Mouse (Mus musculus) stomach, postnatal 0 days (tissue): ENCODE measurements around the gene Skp1a. TPM values are rescaled to one million over a fixed set of nuclear protein-coding genes. Genes with fewer than 3 reads are reported as not detected.

Experiments used
- ATAC-seq: fragments of 200-750 bp; cut with Nextera tagmentation; 2 replicates; pipeline ENCODE4 v1.8.0; 2017; ENCODE audit not compliant: low FRiP score, low TSS enrichment
- DNase-seq: peaks from one replicate; pipeline ENCODE4 v3.0.0-alpha.2; 2016; ENCODE audit warnings: low spot score
- H3K27ac ChIP-seq: fragments of 300-500 bp; sonication (generic); replicated peaks from 2 replicates; pipeline ENCODE4 v1.5.1; 2014; ENCODE audit warnings: mild to moderate bottlenecking, control low read depth
- H3K27me3 ChIP-seq: fragments of 300-500 bp; sonication (generic); 2 replicates; pipeline ENCODE4 v1.6.1; 2014; ENCODE audit warnings: low read length; ENCODE audit not compliant: control insufficient read depth, insufficient read depth
- H3K36me3 ChIP-seq: fragments of 300-500 bp; sonication (generic); 2 replicates; pipeline ENCODE4 v1.6.1; 2014; ENCODE audit warnings: low read length, mixed read lengths; ENCODE audit not compliant: control insufficient read depth, insufficient read depth
- H3K4me1 ChIP-seq: fragments of 300-500 bp; sonication (generic); replicated peaks from 2 replicates; pipeline ENCODE4 v1.6.1; 2014; ENCODE audit warnings: antibody characterized with exemption; ENCODE audit not compliant: control insufficient read depth, insufficient read depth
- H3K4me2 ChIP-seq: fragments of 300-500 bp; sonication (generic); replicated peaks from 2 replicates; pipeline ENCODE4 v1.6.1; 2014; ENCODE audit warnings: low read depth, mild to moderate bottlenecking, control low read depth, moderate library complexity
- H3K4me3 ChIP-seq: fragments of 300-500 bp; sonication (generic); 2 replicates; pipeline ENCODE4 v1.5.1; 2014; ENCODE audit warnings: low read depth, low read length, control low read depth
- H3K9ac ChIP-seq: fragments of 300-500 bp; sonication (generic); 2 replicates; pipeline ENCODE4 v1.6.1; 2014; ENCODE audit warnings: mild to moderate bottlenecking, low read length, control low read depth, mixed read lengths
- H3K9me3 ChIP-seq: fragments of 300-500 bp; sonication (generic); 2 replicates; pipeline ENCODE4 v1.6.1; 2016; ENCODE audit warnings: low read length; ENCODE audit not compliant: control insufficient read depth
- CTCF ChIP-seq: IDR thresholded peaks from 2 replicates; pipeline ENCODE4 v1.5.1; 2016; ENCODE audit warnings: antibody characterized with exemption, low read depth, mild to moderate bottlenecking, moderate library complexity
- EP300 ChIP-seq: optimal IDR thresholded peaks from 2 replicates; pipeline ENCODE3; 2016; ENCODE audit warnings: antibody characterized with exemption
- WGBS: fragments of 180-500 bp; shearing (Covaris S2); extraction: QIAGEN DNeasy Blood & Tissue Kit; methylation state at CpG from one replicate; pipeline ENCODE4 v1.1.7; 2014; 5-methylcytosine and 5-hydroxymethylcytosine counted together
- polyA plus RNA-seq: library from polyadenylated mRNA; unstranded; fragments of >200 nt; fragmentation: Nextera tagmentation; extraction: Ambion mirVana; gene quantifications from 2 replicates; pipeline ENCODE4 v1.2.1, GENCODE M21; 2015

The Skp1a gene
- polyA plus RNA-seq, 1 experiment from 2014 or later: 542 TPM

DNA sequence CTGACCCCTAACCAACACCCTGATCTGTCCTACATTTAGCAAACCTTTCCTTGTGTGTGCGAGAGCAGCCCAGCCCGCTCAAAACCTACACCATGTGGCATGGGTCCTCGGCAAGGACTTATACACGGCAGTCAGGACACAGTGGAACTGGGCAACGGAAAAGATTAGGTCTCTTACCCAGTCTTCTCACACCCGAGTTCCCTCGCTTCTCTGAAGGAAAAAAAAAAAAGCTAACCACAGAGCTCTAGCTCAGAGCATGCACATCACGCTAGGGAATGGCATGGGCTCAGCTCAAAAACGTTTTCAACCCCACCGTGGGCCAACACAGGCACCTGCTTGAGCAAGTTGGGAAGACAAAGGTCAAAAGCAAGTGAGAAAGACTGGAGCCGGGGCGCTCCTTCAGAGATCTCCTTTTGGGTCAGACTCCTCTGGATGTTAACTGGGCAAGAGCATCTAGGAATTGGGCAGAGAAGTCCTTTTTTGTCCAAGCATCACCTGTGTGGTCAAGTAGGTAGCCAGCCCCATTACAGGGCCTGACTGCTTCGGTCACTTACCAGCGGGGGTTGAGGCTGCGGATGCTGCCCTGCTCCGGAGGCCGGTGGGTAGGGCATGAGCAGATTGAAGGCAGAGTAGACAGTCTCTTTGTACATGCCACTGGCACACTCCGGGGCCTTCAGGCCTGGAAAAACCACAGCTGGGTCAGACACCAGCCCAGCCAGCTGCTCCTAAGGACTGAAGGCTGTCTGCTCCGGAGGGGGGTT lies 50.0 kb downstream of the Skp1a start:
- 72% methylated on average over 19 of the region's 19 CpGs for WGBS
- DNase-seq (no peak), ATAC-seq (no peak)
- no peak overlapping the region; the same call in 1 of the 2 replicates for H3K4me3 ChIP-seq
- no peak overlapping the region for H3K27ac ChIP-seq
- H3K4me1 ChIP-seq: peaks cover 2% of the 10 kb centered on the region; the same call in 1 of the 2 replicates
- H3K36me3 ChIP-seq: no peaks in the 10 kb centered on the region
- TF ChIP-seq EP300: no peak
- TF ChIP-seq CTCF: no peak
- peak overlapping the region; percentile 90 for H3K4me2 ChIP-seq
- no peaks in the 10 kb centered on the region for H3K9me3 ChIP-seq
- H3K9ac ChIP-seq: no peak overlapping the region
- H3K27me3 ChIP-seq: no peaks in the 10 kb centered on the region

DNA sequence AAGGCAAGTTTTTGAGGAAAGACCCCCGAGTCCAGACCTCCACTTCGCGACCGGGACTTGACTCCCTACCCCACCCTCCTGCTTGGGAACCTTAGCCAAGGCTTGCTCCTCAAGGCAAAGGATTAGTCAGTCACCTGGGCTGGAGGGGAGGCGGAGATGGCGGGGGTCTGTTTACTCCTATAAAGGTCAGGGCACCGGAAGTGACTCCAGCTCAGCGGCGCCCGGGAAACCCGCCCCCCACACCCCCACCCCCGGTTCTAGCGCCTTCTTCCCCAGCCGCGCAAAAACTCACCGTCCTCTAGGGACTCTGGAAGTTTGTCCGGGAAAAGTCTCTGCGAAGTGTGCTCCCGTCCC lies 50.6 kb downstream of the Skp1a start:
- no peak for DNase-seq

DNA sequence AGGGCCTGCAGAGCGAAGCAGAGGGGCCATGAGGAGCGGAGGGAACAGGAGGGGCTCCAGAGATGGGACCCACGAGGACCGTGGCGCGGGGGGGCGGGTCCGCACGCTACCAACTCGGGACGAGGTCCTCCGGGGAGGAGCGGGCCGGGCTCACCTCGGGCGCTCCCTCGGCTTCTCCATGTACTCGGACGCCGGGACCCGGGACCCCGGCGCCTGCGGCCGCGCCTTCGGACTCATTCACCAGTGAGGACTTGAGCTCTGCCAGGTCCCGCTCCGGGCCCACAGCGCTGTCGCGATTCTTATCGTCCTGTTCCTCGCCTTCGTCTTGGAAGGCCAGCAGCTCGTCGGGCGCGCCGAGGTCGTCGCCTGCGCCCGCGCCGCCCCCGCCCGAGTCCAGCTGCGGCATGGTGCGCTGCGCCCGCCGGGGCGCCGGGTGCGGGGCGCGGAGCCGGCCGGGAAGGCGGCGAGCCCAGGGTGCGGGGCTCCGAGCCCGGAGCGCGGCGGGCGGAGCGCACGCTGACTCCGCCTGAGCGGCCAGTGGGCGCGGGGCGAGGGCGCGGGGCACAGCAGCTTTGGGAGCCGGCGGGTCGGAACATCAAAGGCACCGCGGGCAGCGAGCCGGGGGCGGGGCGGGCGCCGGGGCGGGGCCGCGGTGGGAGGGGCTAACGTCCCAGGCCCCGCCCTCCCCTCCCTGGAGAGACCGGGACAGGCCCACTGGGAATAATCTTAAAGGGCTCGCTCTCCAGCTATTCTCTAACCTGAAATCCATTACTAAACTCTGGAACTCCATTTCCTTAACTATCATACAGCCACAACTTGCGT lies 51.2 kb downstream of the Skp1a start, which contains the start of gene Tcf7:
Gene Tcf7 (minus strand): TSS at position 241 of the 822 bp plus-strand sequence.
- TF ChIP-seq CTCF (no peak), EP300 (no peak)
- peak within 1 kb of the TSS; percentile 71 for H3K9ac ChIP-seq
- no peaks in the 10 kb centered on the region for H3K9me3 ChIP-seq
- no peaks in the 10 kb centered on the region for H3K36me3 ChIP-seq
- peaks cover 2% of the 10 kb centered on the region; the same call in 1 of the 2 replicates for H3K4me1 ChIP-seq
- DNase-seq (peak; percentile 88), ATAC-seq (peak; percentile 83)
- 0 out of 2 replicates have a peak within 1 kb of the TSS, but pooled peaks have one; percentile 24 for H3K27ac ChIP-seq
- H3K4me2 ChIP-seq: peak within 1 kb of the TSS; percentile 90
- H3K27me3 ChIP-seq: no peaks in the 10 kb centered on the region
- peak within 1 kb of the TSS; percentile 57 for H3K4me3 ChIP-seq
- WGBS: under 1% methylated on average over 82 of the region's 97 CpGs

More for the DNA sequence above, 50.6 kb downstream of the Skp1a start:
- Histone ChIP-seq H3K9ac (peak overlapping the region; percentile 71), H3K27ac (no peak overlapping the region), H3K4me1 (peaks cover 2% of the 10 kb centered on the region; the same call in 1 of the 2 replicates), H3K27me3 (no peaks in the 10 kb centered on the region), H3K4me3 (peak overlapping the region; percentile 57), H3K9me3 (no peaks in the 10 kb centered on the region), H3K36me3 (no peaks in the 10 kb centered on the region), H3K4me2 (peak overlapping the region; percentile 90)
- 2% methylated on average over 19 of the region's 19 CpGs for WGBS
- ATAC-seq: no peak
- TF ChIP-seq EP300 (no peak), CTCF (no peak)

DNA sequence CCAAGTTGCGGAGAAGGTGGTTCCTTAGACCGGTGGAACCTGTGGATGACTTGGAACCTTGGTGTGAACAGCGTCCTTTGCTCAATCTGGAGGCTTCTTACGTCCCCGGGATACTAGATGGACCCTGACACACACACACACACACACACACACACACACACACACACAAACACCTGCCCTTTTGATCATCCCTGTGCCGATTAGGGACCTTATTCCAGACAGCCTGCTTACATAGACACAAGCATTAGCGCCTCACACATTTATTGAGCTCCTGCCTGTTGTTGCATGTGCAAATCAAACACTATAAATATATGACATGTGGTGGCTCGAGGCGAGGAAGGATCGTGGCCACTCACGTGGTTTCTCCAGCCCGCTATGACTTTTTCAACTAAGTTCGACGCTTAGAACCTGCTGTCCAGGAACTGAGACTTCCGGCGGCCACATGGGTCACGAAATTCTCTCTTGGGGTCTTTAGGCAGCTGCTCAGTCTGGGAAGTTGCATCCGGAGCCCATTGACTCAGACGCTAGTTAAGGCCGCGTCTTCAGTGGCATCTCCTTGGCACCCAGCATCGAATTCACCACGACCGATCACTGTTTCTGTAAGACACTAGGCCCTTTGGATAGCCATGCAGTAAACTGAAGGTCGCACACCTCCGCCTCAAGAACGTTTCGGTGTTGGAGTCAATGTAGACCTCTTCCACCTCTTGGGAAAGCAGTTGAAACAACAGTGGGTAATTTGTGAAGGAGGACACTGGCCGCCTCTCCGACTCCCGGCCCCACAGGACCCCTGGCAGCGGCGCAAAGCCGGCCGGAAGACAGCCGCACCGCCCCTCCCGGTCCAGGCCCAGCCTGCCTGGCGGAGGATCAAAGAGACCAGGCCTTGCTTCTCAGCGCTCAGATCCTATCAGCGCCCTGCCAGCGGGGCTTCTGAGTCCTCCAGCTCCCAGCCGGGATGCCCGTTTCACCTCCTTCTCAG lies 52.1 kb downstream of the Skp1a start:
- DNase-seq (peak; percentile 64), ATAC-seq (peak; percentile 35; the same call in 1 of the 2 replicates)
- Histone ChIP-seq H3K4me3 (peak overlapping the region; percentile 57), H3K27ac (0 out of 2 replicates have a peak overlapping the region, but pooled peaks have one; percentile 24), H3K27me3 (no peaks in the 10 kb centered on the region), H3K36me3 (no peaks in the 10 kb centered on the region), H3K9me3 (no peaks in the 10 kb centered on the region), H3K4me2 (peak overlapping the region; percentile 90), H3K4me1 (peaks cover 2% of the 10 kb centered on the region; the same call in 1 of the 2 replicates), H3K9ac (no peak overlapping the region)
- 11% methylated on average over 44 of the region's 44 CpGs for WGBS
- TF ChIP-seq EP300 (no peak), CTCF (peak; percentile 7; the same call in 1 of the 2 replicates)

DNA sequence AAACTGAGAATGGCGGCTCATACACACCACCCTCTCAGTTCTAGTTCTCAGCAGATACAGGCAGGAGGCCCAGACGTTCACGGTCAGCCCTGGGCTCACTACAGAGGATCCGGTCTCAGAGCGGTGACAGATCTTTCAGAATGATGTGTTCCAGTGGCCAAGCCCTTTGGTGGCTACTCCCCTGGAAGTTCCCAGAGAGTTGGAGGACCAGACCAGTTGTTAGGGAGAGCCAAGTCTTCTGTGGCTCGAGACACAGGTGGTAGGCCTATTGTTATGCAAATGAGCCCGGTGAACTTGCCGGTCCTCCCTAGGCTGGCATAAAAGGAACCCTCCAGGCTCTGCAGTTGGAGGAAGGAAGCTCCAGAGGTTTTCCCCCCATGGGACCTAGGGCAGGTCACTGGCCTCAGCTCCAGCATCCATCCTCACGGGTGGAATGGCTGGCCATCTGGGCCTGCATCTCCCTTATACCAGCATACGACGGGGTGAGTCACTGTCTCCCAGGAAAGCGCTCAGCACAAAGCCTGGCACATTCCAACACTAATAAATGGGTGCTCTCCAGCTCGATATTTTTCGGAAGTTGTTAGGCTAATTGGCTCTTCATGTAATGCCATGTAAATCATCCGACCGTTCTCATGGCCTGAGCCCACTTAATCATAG lies 54.6 kb downstream of the Skp1a start:
- 34% methylated on average over 16 of the region's 16 CpGs for WGBS
- H3K27me3 ChIP-seq: no peaks in the 10 kb centered on the region
- no peak for ATAC-seq
- no peak overlapping the region for H3K4me2 ChIP-seq
- no peak overlapping the region for H3K4me3 ChIP-seq
- no peaks in the 10 kb centered on the region for H3K36me3 ChIP-seq
- H3K4me1 ChIP-seq: peaks cover 2% of the 10 kb centered on the region; the same call in 1 of the 2 replicates
- no peak overlapping the region for H3K27ac ChIP-seq
- no peak overlapping the region; the same call in 1 of the 2 replicates for H3K9ac ChIP-seq
- TF ChIP-seq CTCF: no peak
- TF ChIP-seq EP300: no peak
- no peaks in the 10 kb centered on the region for H3K9me3 ChIP-seq
- no peak for DNase-seq
